Mouse (Mus musculus) thymus, adult 2 months (tissue): ENCODE data around the gene Sco1.
"Not testable (repeated sequence)": the region's sequence is repeated elsewhere in the genome, so short reads cannot be mapped to it uniquely, and the experiment has no call there.

Experiments
- CTCF ChIP-seq: fragments of 200-500 bp; IDR thresholded peaks from 2 replicates; pipeline ENCODE4 v1.5.1; 2012; ENCODE audit warnings: mild to moderate bottlenecking, control low read depth, low read length, moderate library complexity, borderline replicate concordance; ENCODE audit not compliant: control insufficient read depth, poor library complexity, insufficient read depth; ENCODE audit errors: extremely low read depth
- POLR2A ChIP-seq: fragments of 200-500 bp; IDR thresholded peaks from 2 replicates; pipeline ENCODE4 v1.6.1; 2012; ENCODE audit warnings: mild to moderate bottlenecking, low read length, control low read depth, moderate library complexity; ENCODE audit not compliant: control insufficient read depth, poor library complexity, insufficient read depth; ENCODE audit errors: extremely low read depth

GRCm38 (mm10) chr11:67023191-67023590 lies 29.3 kb upstream of the Sco1 start:
- TF ChIP-seq CTCF, POLR2A: not testable (repeated sequence)
